Mouse (Mus musculus): Measurements from ENCODE around the gene Vmn2r112. TPM values are rescaled to one million over a fixed set of nuclear protein-coding genes. Genes with fewer than 3 reads are reported as not detected.

Gene Vmn2r112
- polyA plus RNA-seq (2017; shearing (Covaris generic)) = 0.05 TPM

DNA sequence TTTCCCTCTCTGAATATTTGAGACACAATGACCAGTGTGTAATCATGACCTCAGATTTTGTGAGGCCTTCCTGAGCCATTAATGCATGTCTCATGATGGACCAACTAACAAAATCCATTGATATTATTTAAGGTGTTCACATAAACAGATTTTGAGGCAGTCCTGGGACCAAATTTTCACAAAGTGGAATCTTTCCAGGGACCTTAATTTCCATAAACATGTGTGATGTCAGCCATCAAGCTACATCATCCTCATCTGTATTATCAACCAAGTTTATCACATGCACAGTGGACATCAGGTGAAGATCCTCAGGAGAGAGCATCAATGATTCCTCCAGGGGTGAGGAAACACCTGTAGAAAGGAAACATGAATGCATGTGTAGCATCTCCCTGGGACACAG, at the start of gene Vmn2r112:
Gene Vmn2r112 (plus strand): TSS at position 301 of the 400 bp plus-strand sequence.

DNA sequence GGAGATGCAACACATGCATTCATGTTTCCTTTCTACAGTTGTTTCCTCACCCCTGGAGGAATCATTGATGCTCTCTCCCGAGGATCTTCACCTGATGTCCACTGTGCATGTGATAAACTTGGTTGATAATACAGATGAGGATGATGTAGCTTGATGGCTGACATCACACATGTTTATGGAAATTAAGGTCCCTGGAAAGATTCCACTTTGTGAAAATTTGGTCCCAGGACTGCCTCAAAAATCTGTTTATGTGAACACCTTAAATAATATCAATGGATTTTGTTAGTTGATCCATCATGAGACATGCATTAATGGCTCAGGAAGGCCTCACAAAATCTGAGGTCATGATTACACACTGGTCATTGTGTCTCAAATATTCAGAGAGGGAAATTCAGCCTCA, 27.4 kb upstream of the Vmn2r112 start, which contains the start of gene Vmn2r111:
Gene Vmn2r111 (minus strand): TSS at position 101 of the 400 bp plus-strand sequence.

Other genes starting within 250 kb of the Vmn2r112 start
- gene Zfp944, start 239.6 kb upstream of the Vmn2r112 start, polyA plus RNA-seq (2017; shearing (Covaris generic)) = 7.2 TPM
- 15.4 TPM for gene Zfp758, start 239.5 kb upstream of the Vmn2r112 start, polyA plus RNA-seq (2017; shearing (Covaris generic))
- 4.2 TPM for gene Zfp946, start 176.7 kb upstream of the Vmn2r112 start, polyA plus RNA-seq (2017; shearing (Covaris generic))
- not detected for gene Vmn2r111, start 27.5 kb upstream of the Vmn2r112 start, polyA plus RNA-seq (2017; shearing (Covaris generic))